Mouse (Mus musculus) embryonic fibroblast, embryonic 13.5 days (primary cell): ENCODE data around the gene Tfap2d.

Source experiments
- CTCF ChIP-seq: IDR thresholded peaks from 2 replicates; pipeline ENCODE4 v1.5.1; 2011; ENCODE audit warnings: mild to moderate bottlenecking, control low read depth, low read length, moderate library complexity, borderline replicate concordance; ENCODE audit not compliant: insufficient read depth
- POLR2A ChIP-seq: IDR thresholded peaks from 2 replicates; pipeline ENCODE4 v1.6.1; 2011; ENCODE audit warnings: low read depth, mild to moderate bottlenecking, control low read depth, low read length, moderate library complexity

DNA sequence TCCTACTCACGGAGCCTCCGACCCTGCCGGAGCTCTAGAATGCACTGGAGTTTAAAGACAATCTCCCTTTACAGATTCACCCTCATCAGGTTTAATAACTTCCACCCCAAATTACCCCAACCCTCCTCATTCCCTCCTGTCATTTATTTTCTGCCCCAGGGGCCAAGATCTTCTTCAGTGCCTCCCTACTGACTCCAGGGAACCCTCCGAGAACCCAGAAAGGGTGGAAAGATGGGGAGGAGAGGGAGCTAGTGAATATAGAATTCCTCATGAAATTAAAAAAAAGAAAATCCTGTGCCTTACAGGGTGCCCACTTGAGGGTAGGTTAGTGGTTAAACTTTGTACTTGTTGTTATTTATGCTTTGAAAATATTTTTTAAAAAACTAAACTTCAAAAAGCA, 104.8 kb downstream of the Tfap2d start:
- TF ChIP-seq CTCF (no peak), POLR2A (no peak)
